Mouse (Mus musculus) liver, adult (tissue): ENCODE data around the gene Cracr2a.

Experiments
- GATA4 ChIP-seq: IDR thresholded peaks from 2 replicates; pipeline ENCODE4 v1.6.1; 2014; ENCODE audit warnings: mild to moderate bottlenecking, low read length; ENCODE audit not compliant: insufficient replicate concordance

Cracr2a gene

DNA sequence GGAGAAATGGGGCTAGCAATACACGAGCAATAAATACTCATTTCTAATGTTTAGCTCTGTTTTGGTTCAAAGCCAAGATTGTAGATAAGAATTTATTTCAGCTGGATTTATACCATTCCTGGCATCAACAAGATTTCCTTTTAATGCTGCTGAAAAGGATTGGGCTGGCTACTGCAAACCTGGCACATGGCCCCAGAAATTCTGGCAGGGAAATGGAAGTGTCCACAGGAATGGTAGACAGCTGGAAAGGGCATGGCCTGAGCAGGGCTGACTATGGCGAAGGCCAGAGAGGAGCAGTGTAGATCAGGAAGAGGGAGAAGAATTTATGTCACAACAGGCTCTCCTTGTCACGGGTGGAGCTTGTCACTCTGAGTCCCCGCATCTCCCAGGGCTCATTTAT, 14.5 kb upstream of the Cracr2a start:
- no peak for TF ChIP-seq GATA4

DNA sequence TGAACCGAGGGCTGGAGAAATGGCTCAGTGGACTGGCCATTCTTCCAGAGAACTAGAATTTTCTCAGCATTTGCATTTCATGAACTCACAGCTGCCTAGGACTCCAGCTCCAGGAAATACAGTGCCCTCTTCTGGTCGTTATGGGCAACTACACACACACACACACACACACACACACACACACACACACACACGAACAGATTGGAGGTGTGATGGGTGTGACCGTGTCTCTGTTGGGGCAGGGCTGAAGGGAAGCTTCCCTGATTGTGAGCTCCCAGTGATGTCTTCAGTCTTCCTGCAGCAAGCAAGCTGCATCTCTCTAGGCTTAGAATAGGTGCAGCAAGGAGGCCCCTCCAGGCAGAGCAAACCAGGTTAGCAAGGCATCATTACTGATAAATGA, 8.2 kb upstream of the Cracr2a start:
- no peak for TF ChIP-seq GATA4

DNA sequence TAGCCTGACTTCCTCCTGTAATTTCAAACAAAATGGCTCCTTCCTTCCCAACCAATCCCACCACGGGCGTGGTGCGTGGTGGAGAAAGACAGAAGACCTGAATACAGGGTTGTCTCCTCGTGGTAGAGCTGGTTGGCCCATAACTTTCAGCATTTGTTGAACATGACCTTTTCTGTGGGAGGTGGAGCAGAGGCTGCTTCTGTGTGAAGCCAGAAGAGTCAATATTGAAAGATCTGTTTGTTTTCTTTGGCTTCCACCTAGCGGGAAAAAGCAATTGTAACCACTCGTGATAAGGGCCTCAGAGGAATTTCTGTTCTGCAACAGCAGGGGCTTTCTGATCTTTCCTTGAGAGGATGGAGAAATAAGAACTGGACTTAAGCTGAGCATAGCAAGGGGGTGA, 5.6 kb upstream of the Cracr2a start:
- TF ChIP-seq GATA4, result no peak

DNA sequence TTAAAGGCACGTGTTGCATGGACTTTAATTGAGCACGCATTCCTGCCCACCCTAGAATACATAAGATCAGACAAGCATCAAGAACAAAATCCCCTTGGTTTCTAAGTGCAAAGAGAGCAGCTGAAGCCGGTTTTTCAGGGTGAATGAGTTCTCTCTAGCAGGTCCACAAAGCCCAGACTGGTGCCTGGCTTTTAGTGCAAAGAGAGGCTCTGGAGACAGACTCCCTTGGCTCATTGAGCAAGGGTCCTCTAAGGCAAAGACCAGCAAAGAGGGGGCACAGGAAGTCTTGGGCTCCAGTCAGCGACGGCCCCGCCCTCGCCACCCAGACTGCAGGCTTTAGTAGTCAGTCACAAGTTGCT, 287 bp upstream of the Cracr2a start:
- TF ChIP-seq GATA4, result no peak

DNA sequence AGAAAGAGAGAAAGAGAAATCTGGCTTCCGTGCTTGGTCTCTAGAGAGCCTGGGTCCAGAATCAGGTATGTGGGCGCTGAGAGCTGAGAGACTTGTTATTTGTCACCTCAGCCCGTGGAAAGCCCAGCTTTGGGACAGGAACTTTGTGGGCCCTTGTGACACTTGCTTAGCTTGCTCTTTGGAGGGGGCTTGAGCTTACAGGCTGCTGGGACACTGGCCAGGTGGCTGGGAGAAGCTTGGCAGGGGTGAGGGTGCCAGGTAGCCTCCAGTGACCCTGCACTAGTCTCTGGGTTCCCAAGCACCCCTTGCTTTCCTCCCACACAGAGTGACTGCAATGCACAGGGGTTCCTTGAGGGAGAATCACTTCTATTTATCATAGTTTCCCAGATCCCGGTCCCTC, 2.4 kb downstream of the Cracr2a start:
- no peak for TF ChIP-seq GATA4

DNA sequence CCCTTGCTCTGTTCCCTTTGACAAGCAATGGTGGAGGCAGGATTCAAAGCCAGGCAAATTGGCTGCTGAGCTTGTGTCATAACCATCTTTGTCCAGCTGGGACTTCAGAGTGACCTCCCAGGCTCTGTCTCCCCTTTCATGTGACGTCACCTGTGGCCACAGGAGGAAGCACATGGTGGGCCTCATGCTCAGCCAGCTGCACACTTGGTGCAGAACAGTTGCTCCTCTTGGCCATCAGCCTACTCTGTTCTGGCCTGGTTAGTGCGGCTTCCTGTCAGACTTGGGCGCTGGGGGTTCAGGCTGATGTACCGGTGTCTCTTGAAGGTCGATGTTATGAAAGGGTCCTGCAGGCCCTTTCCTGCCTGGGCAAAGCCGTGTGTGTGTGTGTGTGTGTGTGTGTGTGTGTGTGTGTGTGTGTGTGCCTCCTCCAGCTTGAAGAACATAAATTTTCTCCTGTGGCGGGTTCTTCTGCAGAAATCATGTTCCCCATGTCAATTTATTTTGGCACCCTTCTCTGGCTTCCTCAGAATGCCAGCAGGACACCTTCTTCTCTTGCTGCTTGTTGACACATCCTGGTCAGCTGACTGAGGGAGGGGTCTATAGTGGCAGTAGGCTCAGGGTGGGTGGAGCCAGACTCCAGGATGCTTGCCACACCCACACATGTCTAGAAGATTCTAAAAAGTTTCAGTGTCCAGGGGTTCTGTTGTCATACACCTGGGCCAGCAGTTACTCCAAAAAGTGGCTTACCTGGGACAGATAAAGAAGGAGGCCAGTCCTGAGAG, 5.0 kb downstream of the Cracr2a start:
- TF ChIP-seq GATA4, result no peak

DNA sequence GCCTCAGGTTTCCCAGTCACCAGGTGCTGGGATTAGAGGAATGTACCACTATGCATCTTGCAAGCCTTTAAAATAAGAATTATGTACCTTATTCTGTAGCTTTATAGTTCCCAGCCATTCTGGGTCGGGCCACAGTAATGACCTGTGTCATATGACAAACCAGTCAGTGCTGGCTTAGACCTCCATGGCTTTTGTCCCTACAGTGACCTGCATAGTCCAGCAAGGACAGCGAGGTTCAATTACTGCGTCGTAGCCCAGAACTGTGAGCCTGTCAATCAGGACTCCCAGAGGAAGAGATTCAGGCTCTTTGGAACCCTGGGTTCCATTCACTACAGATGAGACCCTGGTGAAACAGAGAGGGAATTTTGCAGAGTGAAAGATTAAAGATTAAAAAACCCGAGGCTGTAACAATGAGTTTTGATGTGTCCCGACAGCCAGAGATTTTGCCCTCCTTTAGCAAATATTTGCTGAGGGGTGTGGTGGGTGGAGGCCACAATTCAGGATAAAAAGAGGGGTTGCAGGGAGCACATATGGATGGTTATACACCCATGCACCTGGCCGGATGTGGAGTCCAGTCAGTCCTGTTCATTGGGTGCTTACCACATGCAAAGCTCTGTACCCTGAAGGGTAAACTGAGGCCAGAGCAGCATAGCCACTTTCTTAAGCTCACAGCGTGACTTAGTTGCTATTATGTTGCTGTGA, 10.9 kb downstream of the Cracr2a start:
- no peak for TF ChIP-seq GATA4

DNA sequence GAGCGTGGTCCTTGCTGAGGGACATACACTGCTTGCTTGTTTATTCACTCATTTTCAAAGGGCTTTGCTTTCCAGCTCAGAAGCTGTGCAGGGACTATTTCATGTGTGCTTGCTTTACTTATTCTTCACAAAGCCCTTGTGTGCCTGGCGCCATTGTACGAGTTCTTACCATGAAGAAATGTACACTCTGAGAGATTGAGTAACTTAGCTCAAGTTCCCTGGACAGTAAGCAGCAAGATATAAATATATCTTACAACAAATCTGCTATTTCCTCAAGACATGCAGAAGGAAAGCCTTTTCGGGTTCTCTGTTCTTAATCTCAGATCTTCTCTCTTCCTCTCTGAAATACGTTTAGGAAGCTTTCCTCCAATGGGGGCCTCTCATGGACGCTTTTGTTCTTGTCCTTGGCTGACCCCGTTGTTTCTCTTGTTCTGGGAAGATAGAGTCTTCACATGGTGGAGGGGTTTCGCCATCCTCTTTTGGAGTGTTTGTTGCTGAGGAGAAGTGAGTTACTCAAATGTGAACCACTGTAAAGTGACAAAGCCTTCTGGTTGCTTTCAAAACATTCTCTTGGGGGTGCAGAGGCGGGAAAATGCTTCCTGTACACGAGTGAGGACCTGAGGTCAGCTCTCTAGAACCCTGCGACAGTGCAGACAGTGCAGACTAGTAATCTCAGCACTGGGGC, 12.8 kb downstream of the Cracr2a start:
- no peak for TF ChIP-seq GATA4

DNA sequence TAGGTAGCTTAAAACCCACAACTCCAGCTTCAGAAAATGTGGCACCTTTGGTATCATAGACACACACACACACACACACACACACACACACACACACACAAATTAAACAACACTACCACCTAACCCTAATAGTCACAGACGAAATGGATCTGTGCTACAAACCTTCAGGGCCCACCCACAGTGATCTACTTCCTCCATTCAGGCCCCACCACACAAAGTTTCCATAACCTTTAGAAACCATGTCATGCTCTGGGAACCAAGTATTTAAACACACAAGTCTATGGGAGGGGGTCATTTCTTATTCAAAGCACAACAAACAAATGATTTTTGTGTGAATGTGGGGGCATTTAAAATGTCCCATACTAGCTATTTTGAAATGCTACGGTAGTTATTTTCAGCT, 14.1 kb downstream of the Cracr2a start:
- no peak for TF ChIP-seq GATA4

DNA sequence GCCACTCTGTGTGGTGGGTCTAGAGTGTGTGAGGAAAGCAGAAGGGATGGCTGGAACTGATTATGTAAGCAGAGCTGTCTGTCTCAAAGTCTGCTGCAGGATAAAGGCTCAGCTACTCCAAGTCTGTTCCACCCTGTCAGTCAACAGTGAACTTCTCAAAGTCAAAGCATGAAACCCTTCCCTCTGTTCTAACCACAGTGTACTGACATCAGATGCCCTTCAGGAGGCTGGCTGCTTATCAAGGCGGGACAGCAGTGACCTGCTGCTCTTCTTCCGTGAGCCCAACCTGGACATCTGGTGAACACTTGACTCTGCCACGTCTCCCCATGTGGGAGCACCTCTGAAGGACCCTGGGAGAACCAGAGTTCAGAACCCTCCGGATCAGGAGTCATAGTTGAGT, 16.6 kb downstream of the Cracr2a start:
- TF ChIP-seq GATA4, result no peak

DNA sequence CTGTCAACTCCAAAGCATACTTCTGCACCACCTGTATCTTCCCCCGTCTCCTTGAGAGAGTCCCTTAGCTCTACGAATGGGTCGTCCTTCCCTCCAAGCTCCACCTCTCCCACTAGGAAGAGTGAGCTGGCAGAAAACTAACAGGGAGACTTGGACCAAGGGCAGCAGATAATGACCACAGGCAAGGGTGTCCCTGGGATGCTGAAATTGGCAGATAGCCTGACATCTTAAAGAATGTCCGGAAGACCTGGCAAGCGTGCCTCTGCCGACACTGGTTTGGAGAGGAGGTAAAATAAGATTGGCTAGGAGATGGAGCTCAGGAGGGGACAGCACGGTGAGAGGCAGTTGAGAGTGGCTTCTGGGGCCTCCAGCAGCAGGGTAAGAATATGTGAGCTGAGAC, 17.2 kb downstream of the Cracr2a start:
- no peak for TF ChIP-seq GATA4

DNA sequence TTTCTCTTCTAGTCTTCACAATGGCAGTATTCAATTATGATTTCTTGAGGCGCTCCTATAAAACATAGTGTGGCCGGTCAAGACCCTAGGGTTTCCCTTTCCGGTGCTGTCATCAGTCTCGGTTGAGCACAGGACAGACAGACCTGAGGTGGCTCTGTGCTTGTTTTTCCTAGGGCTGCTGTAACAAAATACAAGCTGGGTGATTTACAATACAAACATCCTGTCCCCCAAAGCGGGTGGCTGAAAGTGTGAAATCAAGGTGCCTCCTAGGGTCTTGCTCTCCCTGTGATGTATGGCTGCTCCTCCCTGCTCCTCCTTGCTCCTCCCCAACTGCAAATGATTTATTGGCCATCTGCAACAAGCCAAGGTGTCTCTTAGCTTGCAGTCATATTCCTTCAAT, 17.7 kb downstream of the Cracr2a start:
- TF ChIP-seq GATA4, result no peak

DNA sequence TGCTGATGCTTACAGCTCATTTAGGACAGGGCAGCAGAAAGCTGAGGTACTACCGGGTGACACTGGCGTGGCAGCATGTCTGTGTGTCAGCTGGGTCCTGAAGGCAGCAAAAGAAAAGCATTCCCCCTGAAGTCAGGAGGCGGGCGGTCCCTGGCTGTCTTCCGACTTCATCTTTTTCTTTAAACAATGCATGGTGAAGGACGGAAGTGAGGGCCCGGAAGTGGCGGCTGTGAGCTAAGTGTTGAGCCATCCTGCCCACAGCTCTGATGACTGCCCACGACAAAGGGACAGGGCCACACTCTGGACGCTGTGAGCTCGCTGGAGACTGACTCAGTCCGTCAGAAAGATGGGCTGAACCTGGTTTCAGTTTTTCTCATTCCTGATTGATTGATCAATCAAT, 20.8 kb downstream of the Cracr2a start:
- no peak for TF ChIP-seq GATA4

DNA sequence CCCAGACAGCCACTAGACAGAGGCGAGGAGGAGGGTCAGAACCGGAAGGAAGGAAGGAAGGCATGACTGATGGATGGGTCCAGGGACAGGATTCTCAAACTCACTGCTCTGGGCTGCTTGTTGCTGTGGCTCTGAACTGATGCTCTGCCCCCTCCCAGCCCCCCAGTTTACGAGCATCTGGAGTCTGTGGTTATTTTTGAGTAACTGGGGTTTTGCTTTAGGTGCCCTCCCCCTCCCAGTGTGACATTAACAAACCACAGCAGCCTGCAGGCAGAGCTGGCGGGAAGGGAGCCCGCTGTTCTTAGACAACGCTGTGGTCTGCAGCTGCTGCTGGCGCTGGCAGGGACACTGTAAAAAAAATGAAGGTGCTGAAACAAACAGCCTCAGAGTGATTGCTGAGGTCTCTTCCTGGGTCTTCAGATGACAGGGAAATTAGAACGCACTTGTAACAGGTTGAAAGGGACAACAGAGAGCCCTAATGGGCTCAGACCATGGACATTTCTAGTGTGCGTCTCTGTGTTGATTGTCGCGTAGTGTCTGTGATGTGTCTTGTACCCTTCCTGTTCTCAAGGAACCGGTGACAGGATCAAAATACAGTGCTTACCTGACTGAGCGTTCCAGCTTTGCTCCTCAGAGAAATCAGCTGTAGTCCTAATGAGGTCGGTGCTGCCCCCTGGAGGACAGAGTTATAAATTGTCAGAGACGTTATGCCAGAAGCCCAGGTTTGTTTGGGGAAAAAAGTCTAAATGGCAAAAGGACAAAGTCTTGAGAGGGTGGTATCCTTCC, 21.4 kb downstream of the Cracr2a start:
- no peak for TF ChIP-seq GATA4

DNA sequence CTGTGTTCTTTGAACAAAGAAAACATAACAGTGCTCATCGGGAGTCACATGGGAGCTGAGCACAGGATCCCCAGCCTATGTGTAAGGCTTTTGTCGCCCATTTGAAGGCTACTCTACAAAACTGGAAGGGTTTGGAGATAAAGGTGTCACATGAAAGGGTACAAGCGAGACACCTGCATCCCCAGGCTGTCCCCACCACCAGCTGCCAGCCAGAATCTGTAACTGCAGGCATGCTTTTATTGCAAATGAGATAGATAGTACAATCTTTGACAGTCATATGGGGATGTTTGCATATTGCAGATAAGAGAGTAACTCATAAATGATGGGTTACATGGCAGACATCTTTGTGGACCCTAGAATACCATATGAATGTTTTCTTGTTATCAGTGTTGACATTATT, 30.3 kb downstream of the Cracr2a start:
- TF ChIP-seq GATA4, result no peak
